Mouse (Mus musculus) adrenal gland, adult 18-20 months (tissue): ENCODE measurements at regions not wholly inside any gene's neighbourhood (a gene's known extent, or its start where the extent isn't known, plus 50 kb on each side); places are given as distances from the start of the nearest gene placed in this dataset.

Experiments
- DNase-seq, 2 experiments: peaks; one replicate each; pipeline ENCODE4 v3.0.0; 2021 to 2022; ENCODE audit warnings: low spot score in 2 of 2

GRCm38 (mm10) chr9:92661938-92662337, 119.9 kb downstream of the Plod2 start:
- DNase-seq, result no peak

GRCm38 (mm10) chr9:92667361-92667881, 125.4 kb downstream of the Plod2 start:
- DNase-seq, result no peak

DNA sequence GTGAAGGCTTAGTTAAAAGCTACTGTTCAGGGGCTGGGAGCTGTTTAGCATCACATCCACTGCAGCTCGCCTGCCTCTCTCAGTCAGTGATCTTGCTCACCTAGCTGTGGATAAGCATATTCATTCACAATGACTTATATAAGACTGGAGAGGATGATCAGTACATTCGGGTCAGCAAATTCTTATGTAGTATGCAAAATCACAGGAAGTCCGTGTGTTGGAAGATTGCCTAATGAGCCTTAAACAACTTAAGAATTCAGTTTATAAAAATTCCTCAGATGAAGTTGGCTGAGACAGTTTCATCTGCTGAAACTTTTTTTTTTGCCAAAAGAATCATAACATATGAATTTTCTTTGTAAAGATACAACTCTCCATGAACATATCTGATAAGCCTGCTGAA, 129.9 kb downstream of the Plod2 start:
- DNase-seq, result no peak

DNA sequence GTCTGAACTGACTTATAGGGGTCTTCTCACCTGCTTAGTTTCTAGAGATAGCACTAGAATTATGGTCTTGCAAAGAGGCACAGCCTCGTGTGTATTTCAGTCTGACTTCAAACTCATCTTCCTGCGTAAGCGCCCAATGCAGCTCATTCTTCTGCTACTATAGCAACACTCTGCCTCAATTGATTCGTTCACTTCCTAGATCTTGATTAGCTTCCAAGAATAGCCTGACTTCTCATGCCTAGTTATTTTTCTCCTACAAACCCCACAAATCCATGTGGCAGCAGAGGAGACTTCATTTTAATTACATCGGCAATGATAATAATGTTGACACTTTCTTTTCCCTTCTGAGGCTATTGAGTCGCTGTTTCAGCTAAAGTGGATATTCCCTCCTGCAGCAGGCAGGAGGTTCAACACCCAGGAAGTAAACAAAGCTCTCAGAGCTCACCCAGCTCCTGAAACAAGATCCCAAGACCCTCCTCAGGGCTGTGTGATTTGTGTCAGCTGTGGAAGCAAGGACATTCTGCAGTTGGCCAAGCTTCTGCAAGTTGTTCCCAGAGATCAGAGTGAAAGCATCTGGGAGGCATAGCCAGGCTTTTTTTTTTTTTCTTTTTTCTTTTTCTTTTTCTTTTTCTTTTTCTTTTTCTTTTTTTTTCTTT, 152.5 kb downstream of the Plod2 start:
- no peak for DNase-seq

- DNase-seq, result no peak
Measured at GRCm38 (mm10) chr9:92697971-92698370, 155.9 kb downstream of the Plod2 start.

- no peak for DNase-seq
Measured at GRCm38 (mm10) chr9:92704752-92705151, 162.7 kb downstream of the Plod2 start.

DNA sequence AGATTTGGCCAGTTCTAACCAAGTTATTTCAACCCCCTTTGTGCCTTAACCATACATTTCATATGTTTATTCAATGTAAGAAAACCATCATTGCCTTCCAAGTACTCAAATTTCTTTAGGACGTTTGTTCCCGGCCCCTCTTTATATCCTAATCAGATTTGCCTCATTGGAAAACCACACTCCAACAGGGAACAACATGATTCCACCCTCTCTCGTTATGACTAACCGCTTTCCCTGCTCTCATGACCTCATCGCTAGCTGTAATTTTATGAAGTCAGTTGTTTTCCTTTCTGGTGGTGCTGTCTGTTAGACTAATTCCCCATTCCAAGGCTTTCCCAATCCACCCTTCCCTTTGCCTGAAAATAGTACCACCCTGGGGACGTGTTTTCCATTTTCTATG, 165.0 kb downstream of the Plod2 start:
- no peak for DNase-seq

- no peak for DNase-seq
Measured at GRCm38 (mm10) chr9:92717176-92717575, 175.2 kb downstream of the Plod2 start.

DNA sequence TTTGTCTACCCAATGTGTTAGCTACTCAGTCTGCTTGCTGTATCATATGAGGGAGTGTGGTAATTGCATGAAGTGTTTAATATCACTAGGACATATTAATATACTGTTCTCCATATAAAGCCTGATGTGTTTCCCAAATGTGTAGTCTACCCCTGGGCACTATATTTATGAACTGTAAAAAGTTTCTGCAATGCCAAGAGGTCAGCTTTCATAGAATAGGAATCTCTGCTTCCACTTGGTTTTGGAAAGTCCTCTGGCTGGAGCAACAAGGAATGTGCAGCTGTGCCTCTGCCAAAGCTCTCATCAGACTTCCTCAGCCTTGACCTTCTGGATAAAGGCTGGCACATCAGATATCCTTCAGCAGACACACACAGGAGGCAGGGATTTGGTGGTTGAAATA, 176.3 kb downstream of the Plod2 start:
- peak in 1 of 2 experiments; percentile 8 for DNase-seq

- no peak for DNase-seq
Measured at GRCm38 (mm10) chr9:92719251-92719650, 177.2 kb downstream of the Plod2 start.

DNA sequence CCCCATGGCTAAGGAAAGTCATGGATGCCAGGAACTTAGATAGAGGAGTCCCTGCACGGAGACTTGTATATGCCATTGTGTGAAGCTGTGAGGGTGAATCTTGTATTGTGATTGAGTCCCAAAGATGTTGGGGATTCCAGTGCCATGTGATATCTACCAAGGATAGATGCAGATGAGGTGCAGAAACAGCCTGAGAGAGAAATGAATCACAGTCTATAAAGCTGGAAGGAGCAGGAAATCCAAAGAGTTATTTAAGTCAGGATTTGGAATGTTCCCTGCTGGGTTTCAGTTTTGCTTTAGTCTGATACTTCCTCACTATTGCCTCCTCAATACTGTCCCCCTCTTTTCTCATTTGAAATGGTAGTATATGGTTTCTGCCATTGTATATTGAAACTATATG, 186.8 kb downstream of the Plod2 start:
- no peak for DNase-seq

GRCm38 (mm10) chr9:92731396-92731795, 189.4 kb downstream of the Plod2 start:
- no peak for DNase-seq

DNA sequence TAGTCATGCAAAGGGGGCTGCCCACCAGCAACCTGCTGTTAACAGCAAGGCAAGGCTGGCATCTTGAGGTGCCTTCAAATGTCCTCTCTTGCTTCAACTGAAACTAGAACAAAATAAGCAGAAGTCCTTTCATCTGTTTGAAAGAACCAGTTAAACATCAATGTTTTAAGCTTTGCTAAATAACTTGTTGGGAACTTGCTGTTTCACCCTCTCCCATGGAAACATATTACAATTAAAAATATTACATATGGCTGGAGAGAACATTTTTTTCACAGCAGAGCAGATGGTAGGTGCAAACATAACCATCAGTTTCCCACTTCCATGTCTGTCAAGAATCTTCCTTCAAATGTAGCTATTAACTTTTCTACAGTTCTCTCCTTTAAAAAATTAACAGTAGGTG, 225.5 kb downstream of the Plod2 start:
- no peak for DNase-seq

GRCm38 (mm10) chr9:92768432-92768831, 226.4 kb downstream of the Plod2 start:
- DNase-seq, result no peak

GRCm38 (mm10) chr9:92769528-92769927, 227.5 kb downstream of the Plod2 start:
- peak in 1 of 2 experiments; percentile 32 for DNase-seq

- DNase-seq, result no peak
Measured at GRCm38 (mm10) chr9:92771002-92771401, 229.0 kb downstream of the Plod2 start.

GRCm38 (mm10) chr9:92771716-92772115, 229.7 kb downstream of the Plod2 start:
- DNase-seq, result no peak

GRCm38 (mm10) chr9:92782922-92783454, 241.0 kb downstream of the Plod2 start:
- DNase-seq, result no peak

GRCm38 (mm10) chr9:92799695-92800094, 257.7 kb downstream of the Plod2 start:
- no peak for DNase-seq

- DNase-seq, result no peak
Measured at GRCm38 (mm10) chr9:92809469-92809868, 267.4 kb downstream of the Plod2 start.

GRCm38 (mm10) chr9:92820721-92821120, 278.7 kb downstream of the Plod2 start:
- no peak for DNase-seq

GRCm38 (mm10) chr9:92826708-92827353, 284.8 kb downstream of the Plod2 start:
- no peak for DNase-seq
